Mouse (Mus musculus): Measurements from ENCODE around the gene Sesn2.

The Sesn2 gene

GRCm38 (mm10) chr4:132514555-132515135, 4.3 kb upstream of the Sesn2 start:
- DNase-seq (ENCODE audit: low spot score in 2 of 2): peak in 1 of 2 experiments; percentile 83

GRCm38 (mm10) chr4:132513395-132514273, 3.3 kb upstream of the Sesn2 start:
- no peak for DNase-seq (ENCODE audit: low spot score in 2 of 2)

- no peak for DNase-seq (ENCODE audit: low spot score in 2 of 2)
Observed at GRCm38 (mm10) chr4:132512080-132512479, 1.8 kb upstream of the Sesn2 start.

GRCm38 (mm10) chr4:132509621-132510296, 542 bp downstream of the Sesn2 start:
- peak in 1 of 2 experiments; percentile 60 for DNase-seq (ENCODE audit: low spot score in 2 of 2)

GRCm38 (mm10) chr4:132507210-132507609, 3.1 kb downstream of the Sesn2 start:
- no peak for DNase-seq (ENCODE audit: low spot score in 2 of 2)

- DNase-seq (ENCODE audit: low spot score in 2 of 2): no peak
Observed at GRCm38 (mm10) chr4:132506250-132506649, 4.1 kb downstream of the Sesn2 start.

GRCm38 (mm10) chr4:132505800-132506199, 4.5 kb downstream of the Sesn2 start:
- DNase-seq (ENCODE audit: low spot score in 2 of 2): no peak

GRCm38 (mm10) chr4:132505034-132505738, 5.1 kb downstream of the Sesn2 start:
- no peak for DNase-seq (ENCODE audit: low spot score in 2 of 2)

GRCm38 (mm10) chr4:132503344-132503743, 7.0 kb downstream of the Sesn2 start:
- DNase-seq (ENCODE audit: low spot score in 2 of 2): no peak

- no peak for DNase-seq (ENCODE audit: low spot score in 2 of 2)
Observed at GRCm38 (mm10) chr4:132501639-132502038, 8.7 kb downstream of the Sesn2 start.

- DNase-seq (ENCODE audit: low spot score in 2 of 2): no peak
Observed at GRCm38 (mm10) chr4:132494271-132494918, 15.9 kb downstream of the Sesn2 start.

- no peak for DNase-seq (ENCODE audit: low spot score in 2 of 2)
Observed at GRCm38 (mm10) chr4:132492178-132493060, 17.9 kb downstream of the Sesn2 start.

GRCm38 (mm10) chr4:132491748-132492147, 18.6 kb downstream of the Sesn2 start:
- no peak for DNase-seq (ENCODE audit: low spot score in 2 of 2)

- no peak for DNase-seq (ENCODE audit: low spot score in 2 of 2)
Observed at GRCm38 (mm10) chr4:132491057-132491456, 19.2 kb downstream of the Sesn2 start.

- DNase-seq (ENCODE audit: low spot score in 2 of 2): no peak
Observed at GRCm38 (mm10) chr4:132490273-132491010, 19.9 kb downstream of the Sesn2 start.

GRCm38 (mm10) chr4:132488976-132489375, 21.3 kb downstream of the Sesn2 start:
- DNase-seq (ENCODE audit: low spot score in 2 of 2): no peak

GRCm38 (mm10) chr4:132488521-132488920, 21.8 kb downstream of the Sesn2 start:
- no peak for DNase-seq (ENCODE audit: low spot score in 2 of 2)

GRCm38 (mm10) chr4:132484820-132485219, 25.5 kb downstream of the Sesn2 start:
- no peak for DNase-seq (ENCODE audit: low spot score in 2 of 2)

- DNase-seq (ENCODE audit: low spot score in 2 of 2): no peak
Observed at GRCm38 (mm10) chr4:132484231-132484630, 26.1 kb downstream of the Sesn2 start.

Measured in left cerebral cortex, adult 9 months (tissue).